Mouse (Mus musculus): ENCODE data around the gene Gpr22.

- no peak for TF ChIP-seq CTCF (IDR thresholded peaks at IDR 0.05; ENCODE audit: borderline replicate concordance, insufficient read depth, low read depth, low read length)
- TF ChIP-seq POLR2A (IDR thresholded peaks at IDR 0.05; ENCODE audit: borderline replicate concordance, insufficient read depth, low read length), result no peak
Measured at GRCm38 (mm10) chr12:31686679-31687078, 27.1 kb downstream of the Gpr22 start.

Measured in cerebellum, adult 2 months (tissue).